Mouse (Mus musculus) CH12.LX (cell line): ENCODE measurements around the gene Efs. TPM values are rescaled to one million over a fixed set of nuclear protein-coding genes. Genes with fewer than 3 reads are reported as not detected.

Experiments
- DNase-seq: peaks from one replicate; pipeline ENCODE4 v3.0.0-alpha.2; 2013; ENCODE audit errors: extremely low read depth
- H3K27ac ChIP-seq: 2 replicates; pipeline ENCODE4 v1.5.1; 2012; ENCODE audit warnings: low read depth, mild to moderate bottlenecking, control low read depth, moderate library complexity; ENCODE audit not compliant: insufficient read depth
- H3K27me3 ChIP-seq: replicated peaks from 2 replicates; pipeline ENCODE3; 2012; ENCODE audit warnings: inconsistent platforms
- H3K36me3 ChIP-seq, 2 experiments: replicated peaks in 1 of 2; 2 replicates each; pipeline versions ENCODE3 to v1.6.1; 2012; ENCODE audit warnings: inconsistent platforms in 1 of 2, low read length in 1 of 2, mild to moderate bottlenecking in 1 of 2, mixed read lengths in 1 of 2, moderate library complexity in 1 of 2; ENCODE audit not compliant: control insufficient read depth in 1 of 2, insufficient read depth in 1 of 2
- H3K4me1 ChIP-seq, 2 experiments: 2 replicates each; pipeline ENCODE4 v1.6.1; 2012; ENCODE audit warnings: inconsistent platforms in 1 of 2, moderate library complexity in 1 of 2; ENCODE audit not compliant: insufficient read depth in 2 of 2, control insufficient read depth in 1 of 2
- H3K4me2 ChIP-seq: 2 replicates; pipeline ENCODE4 v1.6.1; 2012; ENCODE audit warnings: low read depth, mild to moderate bottlenecking, control low read depth; ENCODE audit not compliant: poor library complexity, insufficient read depth, severe bottlenecking
- H3K4me3 ChIP-seq, 3 experiments: fragments of 150-350 bp in 1 of 3; sonication (generic) in 1 of 3; replicated peaks in 1 of 3; 2 replicates each; pipeline versions ENCODE3 to v1.5.1; 2011 to 2012; ENCODE audit warnings: low read depth in 2 of 3, low read length in 2 of 3, mild to moderate bottlenecking in 2 of 3, moderate library complexity in 2 of 3, control low read depth in 1 of 3, improper control_type of control experiment in 1 of 3, inconsistent platforms in 1 of 3, mixed read lengths in 1 of 3; ENCODE audit not compliant: poor library complexity in 1 of 3
- H3K79me2 ChIP-seq: replicated peaks from 2 replicates; pipeline ENCODE4 v1.6.1; 2012; ENCODE audit warnings: mild to moderate bottlenecking, moderate library complexity; ENCODE audit not compliant: control insufficient read depth, poor library complexity, insufficient read depth, severe bottlenecking; ENCODE audit errors: extremely low read depth
- H3K9ac ChIP-seq: 2 replicates; pipeline ENCODE4 v1.6.1; 2012; ENCODE audit warnings: low read depth, mild to moderate bottlenecking, control low read depth, moderate library complexity; ENCODE audit not compliant: insufficient read depth
- H3K9me3 ChIP-seq: replicated peaks from 2 replicates; pipeline ENCODE3; 2012; ENCODE audit warnings: low read length, inconsistent platforms, mixed read lengths
- BHLHE40 ChIP-seq: IDR thresholded peaks from 2 replicates; pipeline ENCODE4 v1.6.1; 2011; ENCODE audit warnings: mild to moderate bottlenecking, low read depth, low read length, improper control_type of control experiment
- CHD2 ChIP-seq: IDR thresholded peaks from 2 replicates; pipeline ENCODE4 v1.6.1; 2011; ENCODE audit warnings: low read length, improper control_type of control experiment
- CTCF ChIP-seq, 2 experiments: IDR thresholded peaks in 1 of 2; conservative IDR thresholded peaks in 1 of 2; 2 replicates each; pipeline ENCODE4 v1.5.1; 2011 to 2012; ENCODE audit warnings: low read depth in 2 of 2, low read length in 2 of 2, improper control_type of control experiment in 1 of 2, inconsistent platforms in 1 of 2, mild to moderate bottlenecking in 1 of 2, moderate library complexity in 1 of 2
- E2F4 ChIP-seq: IDR thresholded peaks from 2 replicates; pipeline ENCODE4 v1.6.1; 2011; ENCODE audit warnings: low read depth, low read length, improper control_type of control experiment; ENCODE audit not compliant: insufficient replicate concordance
- ELF1 ChIP-seq: IDR thresholded peaks from 2 replicates; pipeline ENCODE4 v1.6.1; 2014; ENCODE audit warnings: low read depth, mild to moderate bottlenecking, inconsistent platforms, low read length, improper control_type of control experiment
- GABPA ChIP-seq: IDR thresholded peaks from 2 replicates; pipeline ENCODE4 v1.6.1; 2012; ENCODE audit warnings: low read depth, low read length, improper control_type of control experiment, inconsistent platforms; ENCODE audit not compliant: insufficient replicate concordance
- IRF4 ChIP-seq: IDR thresholded peaks from 2 replicates; pipeline ENCODE4 v1.6.1; 2014; ENCODE audit warnings: low read depth, mild to moderate bottlenecking, inconsistent platforms, low read length, improper control_type of control experiment
- JUN ChIP-seq: IDR thresholded peaks from 2 replicates; pipeline ENCODE4 v1.6.1; 2011; ENCODE audit warnings: low read depth, mild to moderate bottlenecking, low read length, improper control_type of control experiment, moderate library complexity; ENCODE audit not compliant: insufficient read depth
- KAT2A ChIP-seq: IDR thresholded peaks from 2 replicates; pipeline ENCODE4 v1.6.1; 2012; ENCODE audit warnings: low read length, improper control_type of control experiment, inconsistent platforms; ENCODE audit not compliant: insufficient replicate concordance
- MAFK ChIP-seq: IDR thresholded peaks from 2 replicates; pipeline ENCODE4 v1.6.1; 2011; ENCODE audit warnings: low read length, improper control_type of control experiment; ENCODE audit not compliant: insufficient replicate concordance
- MAX ChIP-seq: IDR thresholded peaks from 2 replicates; pipeline ENCODE4 v1.6.1; 2011; ENCODE audit warnings: low read length, improper control_type of control experiment
- MAZ ChIP-seq: IDR thresholded peaks from 2 replicates; pipeline ENCODE4 v1.6.1; 2012; ENCODE audit warnings: low read depth, mild to moderate bottlenecking, inconsistent platforms, low read length, improper control_type of control experiment, moderate library complexity
- MEF2A ChIP-seq: IDR thresholded peaks from 2 replicates; pipeline ENCODE4 v1.6.1; 2014; ENCODE audit warnings: low read depth, mild to moderate bottlenecking, inconsistent platforms, low read length, improper control_type of control experiment, borderline replicate concordance
- MXI1 ChIP-seq: IDR thresholded peaks from 2 replicates; pipeline ENCODE4 v1.6.1; 2011; ENCODE audit warnings: mild to moderate bottlenecking, low read depth, low read length, improper control_type of control experiment
- MYC ChIP-seq: IDR thresholded peaks from 2 replicates; pipeline ENCODE4 v1.6.1; 2011; ENCODE audit warnings: low read depth, mild to moderate bottlenecking, improper control_type of control experiment, low read length
- PAX5 ChIP-seq: IDR thresholded peaks from 2 replicates; pipeline ENCODE4 v1.6.1; 2012; ENCODE audit warnings: low read length, inconsistent platforms, mixed read lengths
- POLR2A ChIP-seq: IDR thresholded peaks from 2 replicates; pipeline ENCODE4 v1.6.1; 2011; ENCODE audit warnings: low read depth, mild to moderate bottlenecking, improper control_type of control experiment, low read length
- POLR2AphosphoS2 ChIP-seq: IDR thresholded peaks from 2 replicates; pipeline ENCODE4 v1.6.1; 2011; ENCODE audit warnings: low read depth, low read length, improper control_type of control experiment
- RAD21 ChIP-seq: IDR thresholded peaks from 2 replicates; pipeline ENCODE4 v1.6.1; 2011; ENCODE audit warnings: low read depth, mild to moderate bottlenecking, low read length, improper control_type of control experiment, moderate library complexity
- RCOR1 ChIP-seq: conservative IDR thresholded peaks from 2 replicates; pipeline ENCODE4 v1.6.1; 2012; ENCODE audit warnings: low read depth, mild to moderate bottlenecking, inconsistent platforms, low read length, improper control_type of control experiment
- SIN3A ChIP-seq: IDR thresholded peaks from 2 replicates; pipeline ENCODE4 v1.6.1; 2012; ENCODE audit warnings: low read length, improper control_type of control experiment, inconsistent platforms
- SMC3 ChIP-seq: IDR thresholded peaks from 2 replicates; pipeline ENCODE4 v1.6.1; 2011; ENCODE audit warnings: low read depth, low read length, improper control_type of control experiment
- TBP ChIP-seq: conservative IDR thresholded peaks from 2 replicates; pipeline ENCODE4 v1.6.1; 2011; ENCODE audit warnings: low read depth, low read length, improper control_type of control experiment
- TCF12 ChIP-seq: IDR thresholded peaks from 2 replicates; pipeline ENCODE4 v1.6.1; 2014; ENCODE audit warnings: low read depth, mild to moderate bottlenecking, inconsistent platforms, low read length, improper control_type of control experiment
- USF1 ChIP-seq: IDR thresholded peaks from 2 replicates; pipeline ENCODE4 v1.6.1; 2014; ENCODE audit warnings: low read depth, mild to moderate bottlenecking, inconsistent platforms, low read length, improper control_type of control experiment
- USF2 ChIP-seq: conservative IDR thresholded peaks from 2 replicates; pipeline ENCODE4 v1.6.1; 2011; ENCODE audit warnings: low read depth, low read length, improper control_type of control experiment
- ZC3H11A ChIP-seq: IDR thresholded peaks from 2 replicates; pipeline ENCODE4 v1.6.1; 2012; ENCODE audit warnings: low read depth, mild to moderate bottlenecking, inconsistent platforms, low read length, improper control_type of control experiment
- ZKSCAN1 ChIP-seq: IDR thresholded peaks from 2 replicates; pipeline ENCODE4 v1.6.1; 2012; ENCODE audit warnings: low read depth, inconsistent platforms, low read length, improper control_type of control experiment, borderline replicate concordance
- ZMIZ1 ChIP-seq: IDR thresholded peaks from 2 replicates; pipeline ENCODE4 v1.6.1; 2012; ENCODE audit warnings: low read depth, mild to moderate bottlenecking, inconsistent platforms, low read length, improper control_type of control experiment
- dilution Hi-C: fragments of 300-500 bp; cut with MboI; formaldehyde crosslinking; loops from 2 replicates; pipeline ENCODE4 v1.14.3; 2020; ENCODE audit warnings: low sequenced_read_pairs; ENCODE audit not compliant: extremely low pct_unique_long_range_greater_than_20kb, extremely low pct_ligation_motif_present
- in situ Hi-C: fragments of 300-500 bp; cut with MboI; formaldehyde crosslinking; loops from 3 replicates; pipeline ENCODE4 v1.14.3; 2019; ENCODE audit warnings: low sequenced_read_pairs, low pct_ligation_motif_present, low pct_unique_long_range_greater_than_20kb, mixed read lengths
- polyA plus RNA-seq: library from polyadenylated mRNA; unstranded; fragments of >175 nt; gene quantifications from 2 replicates; pipeline ENCODE4 v1.2.1, GENCODE M21; 2012; ENCODE audit warnings: low read depth; ENCODE audit not compliant: insufficient read length
- total RNA-seq, 2 experiments: library from RNA; depleted of rRNA; stranded (reverse); fragments of 300-350 nt in 1 of 2; fragments of >200 nt in 1 of 2; gene quantifications; 2 replicates each; pipeline ENCODE4 v1.2.3; 2012 to 2014

Gene Efs
- total and polyA plus RNA-seq, 3 experiments = not detected

- Histone ChIP-seq H3K27ac (no peak within 1 kb of the TSS), H3K4me1 (peaks cover 0 to 15% of the 10 kb centered on the region in 2 experiments; a peak in 1 of 4 replicates), H3K9me3 (peaks cover 2% of the 10 kb centered on the region), H3K4me3 (no peak within 1 kb of the TSS), H3K36me3 (no peaks in the 10 kb centered on the region), H3K79me2 (no peaks in the 10 kb centered on the region), H3K9ac (no peak within 1 kb of the TSS), H3K4me2 (no peak within 1 kb of the TSS), H3K27me3 (peaks cover 81% of the 10 kb centered on the region)
- no peak for DNase-seq
- dilution Hi-C loops (no loop called here), in situ Hi-C loops (no loop called here)
- TF ChIP-seq ZKSCAN1 (no peak), CTCF (conservative IDR thresholded peaks at IDR 0.05 in 1 of 2, IDR thresholded peaks at IDR 0.05 in 1 of 2; ENCODE audit: low read depth in 2 of 2, low read length in 2 of 2) (no peak), TBP (no peak), TCF12 (no peak), USF1 (no peak), ZC3H11A (no peak), CHD2 (no peak), BHLHE40 (no peak), E2F4 (no peak), MAFK (no peak), PAX5 (no peak), MEF2A (no peak), MXI1 (no peak), RAD21 (no peak), GABPA (no peak), IRF4 (no peak), MYC (no peak), MAZ (no peak), USF2 (no peak), JUN (no peak)
These were observed 40.5 kb upstream of the Efs start, which contains the start of gene Myh6 for GRCm38 (mm10) chr14:54966320-54966977. Gene Myh6, minus strand, starts transcription at chr14:54966927.

- Histone ChIP-seq H3K27me3 (peaks cover 77% of the 10 kb centered on the region), H3K36me3 (no peaks in the 10 kb centered on the region), H3K27ac (no peak overlapping the region), H3K9ac (no peak overlapping the region), H3K4me3 (no peak overlapping the region), H3K79me2 (no peaks in the 10 kb centered on the region), H3K9me3 (peaks cover 2% of the 10 kb centered on the region), H3K4me2 (no peak overlapping the region), H3K4me1 (peaks cover 4 to 20% of the 10 kb centered on the region in 2 experiments; a peak in 2 of 4 replicates)
- DNase-seq = no peak
- in situ Hi-C loops (no loop called here), dilution Hi-C loops (no loop called here)
- TF ChIP-seq POLR2A (no peak), ZMIZ1 (no peak), RCOR1 (no peak), PAX5 (no peak), CTCF (conservative IDR thresholded peaks at IDR 0.05 in 1 of 2, IDR thresholded peaks at IDR 0.05 in 1 of 2; ENCODE audit: low read depth in 2 of 2, low read length in 2 of 2) (no peak), ZC3H11A (no peak), MEF2A (no peak), KAT2A (no peak), E2F4 (no peak), MAZ (no peak), SIN3A (no peak), ELF1 (no peak), JUN (no peak), USF1 (no peak), TCF12 (no peak), SMC3 (no peak), MAX (no peak), POLR2AphosphoS2 (no peak)
These were observed 39.7 kb upstream of the Efs start for GRCm38 (mm10) chr14:54965631-54966030.
